Mouse (Mus musculus): ENCODE measurements at regions not wholly inside any gene's neighbourhood (a gene's known extent, or its start where the extent isn't known, plus 50 kb on each side); places are given as distances from the start of the nearest gene placed in this dataset.

GRCm38 (mm10) chr13:84761821-84762220, 427.4 kb upstream of the Ccnh start:
- DNase-seq (ENCODE audit: low read depth), result no peak

GRCm38 (mm10) chr13:84763916-84764315, 425.3 kb upstream of the Ccnh start:
- no peak for DNase-seq (ENCODE audit: low read depth)

GRCm38 (mm10) chr13:84771956-84772355, 417.3 kb upstream of the Ccnh start:
- no peak for DNase-seq (ENCODE audit: low read depth)

- no peak for DNase-seq (ENCODE audit: low read depth)
Observed at GRCm38 (mm10) chr13:84783017-84783937, 405.9 kb upstream of the Ccnh start.

GRCm38 (mm10) chr13:84804241-84804980, 384.8 kb upstream of the Ccnh start:
- DNase-seq (ENCODE audit: low read depth), result no peak

- no peak for DNase-seq (ENCODE audit: low read depth)
Observed at GRCm38 (mm10) chr13:84805190-84805589, 384.0 kb upstream of the Ccnh start.

- DNase-seq (ENCODE audit: low read depth), result no peak
Observed at GRCm38 (mm10) chr13:84809605-84810004, 379.6 kb upstream of the Ccnh start.
